Mouse (Mus musculus): ENCODE results near the gene Mrc1. TPM values are rescaled to one million over a fixed set of nuclear protein-coding genes. Genes with fewer than 3 reads are reported as not detected.

The Mrc1 gene
- polyA plus RNA-seq, 1 experiment from 2014 or later: 6.0 TPM

DNA sequence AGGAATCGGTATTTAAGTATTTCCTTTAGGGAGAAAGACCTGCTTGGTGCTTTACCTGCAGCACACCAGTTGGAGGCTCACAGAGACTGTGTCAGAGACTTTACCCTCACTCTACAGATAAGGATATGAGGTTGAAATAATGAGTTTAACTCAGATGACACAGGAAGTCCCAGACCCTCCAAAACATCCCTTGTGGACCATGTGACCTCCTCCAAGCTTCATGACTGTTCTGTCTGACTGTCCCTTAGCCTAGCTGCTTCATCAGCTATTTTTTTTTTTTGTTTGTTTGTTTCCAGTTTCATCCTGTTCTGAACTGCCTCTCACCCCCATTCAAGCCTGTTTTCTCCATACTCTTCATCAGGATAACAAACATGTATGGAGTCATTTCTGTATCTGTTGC lies 3.7 kb downstream of the Mrc1 start:
- Histone ChIP-seq H3K4me2 (ENCODE audit: low read length) (no peak overlapping the region), H3K9ac (ENCODE audit: low read length) (no peak overlapping the region), H3K27ac (ENCODE audit: low read depth, low read length) (no peak overlapping the region), H3K4me3 (ENCODE audit: low read depth, low read length) (no peak overlapping the region), H3K4me1 (ENCODE audit: control insufficient read depth, insufficient read depth, low read length) (no peaks in the 10 kb centered on the region), H3K9me3 (replicated peaks; ENCODE audit: control insufficient read depth, low read length) (no peaks in the 10 kb centered on the region), H3K27me3 (replicated peaks; ENCODE audit: control insufficient read depth, insufficient read depth, low read length) (no peaks in the 10 kb centered on the region), H3K36me3 (ENCODE audit: control insufficient read depth, insufficient read depth, low read length) (no peaks in the 10 kb centered on the region)
- 93% methylated on average over 1 of the region's 1 CpGs for WGBS
- ATAC-seq (no peak), DNase-seq (ENCODE audit: low spot score) (no peak)

DNA sequence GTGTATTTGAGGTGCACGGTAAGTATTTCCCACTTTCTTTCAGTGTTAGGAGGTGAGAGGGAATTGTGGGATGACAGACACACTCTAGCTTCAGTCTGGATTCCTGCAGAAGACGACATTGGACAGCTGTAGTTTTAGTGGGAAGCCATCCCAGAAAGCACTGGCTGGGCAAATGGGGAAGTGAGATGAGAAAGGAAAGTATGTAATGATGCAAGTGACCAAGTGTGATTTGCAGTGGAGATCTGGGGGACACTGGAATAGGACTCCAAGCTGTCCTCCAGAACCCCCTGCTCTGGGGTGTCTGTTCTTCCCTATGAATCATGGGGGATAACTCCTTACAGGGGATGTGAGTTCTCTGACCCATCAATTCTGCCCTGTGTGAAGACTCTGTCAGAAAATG lies 4.8 kb downstream of the Mrc1 start:
- Histone ChIP-seq H3K27me3 (replicated peaks; ENCODE audit: control insufficient read depth, insufficient read depth, low read length) (no peaks in the 10 kb centered on the region), H3K27ac (ENCODE audit: low read depth, low read length) (no peak overlapping the region), H3K9ac (ENCODE audit: low read length) (no peak overlapping the region), H3K36me3 (ENCODE audit: control insufficient read depth, insufficient read depth, low read length) (no peaks in the 10 kb centered on the region), H3K4me1 (ENCODE audit: control insufficient read depth, insufficient read depth, low read length) (no peaks in the 10 kb centered on the region), H3K9me3 (replicated peaks; ENCODE audit: control insufficient read depth, low read length) (no peaks in the 10 kb centered on the region), H3K4me3 (ENCODE audit: low read depth, low read length) (no peak overlapping the region), H3K4me2 (ENCODE audit: low read length) (no peak overlapping the region)
- DNase-seq (ENCODE audit: low spot score) (no peak), ATAC-seq (no peak)
- WGBS: 82% methylated on average over 2 of the region's 2 CpGs

DNA sequence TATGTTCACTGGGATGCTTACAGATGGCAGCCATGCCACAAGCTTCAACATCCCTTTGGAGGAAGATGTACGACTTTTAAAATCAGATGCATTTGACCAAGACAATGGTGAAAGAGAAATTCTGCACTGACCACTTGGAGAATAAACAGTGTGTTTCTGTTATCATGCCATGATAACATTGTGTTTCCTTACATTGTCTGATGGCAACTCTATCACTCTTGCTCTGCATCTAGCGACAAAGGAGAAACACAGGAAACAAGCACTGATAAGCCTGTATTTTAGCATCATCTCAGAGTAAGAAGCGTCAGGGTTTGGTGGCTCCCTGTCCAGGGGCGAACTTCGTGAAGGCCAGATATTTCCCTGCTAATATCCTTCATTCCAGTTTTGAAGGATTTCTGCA lies 6.1 kb downstream of the Mrc1 start:
- Histone ChIP-seq H3K27me3 (replicated peaks; ENCODE audit: control insufficient read depth, insufficient read depth, low read length) (no peaks in the 10 kb centered on the region), H3K9me3 (replicated peaks; ENCODE audit: control insufficient read depth, low read length) (no peaks in the 10 kb centered on the region), H3K4me3 (ENCODE audit: low read depth, low read length) (no peak overlapping the region), H3K27ac (ENCODE audit: low read depth, low read length) (no peak overlapping the region), H3K4me2 (ENCODE audit: low read length) (no peak overlapping the region), H3K9ac (ENCODE audit: low read length) (no peak overlapping the region), H3K36me3 (ENCODE audit: control insufficient read depth, insufficient read depth, low read length) (no peaks in the 10 kb centered on the region), H3K4me1 (ENCODE audit: control insufficient read depth, insufficient read depth, low read length) (no peaks in the 10 kb centered on the region)
- ATAC-seq: no peak
- 89% methylated on average over 5 of the region's 5 CpGs for WGBS
- no peak for DNase-seq (ENCODE audit: low spot score)

- no peak overlapping the region for H3K4me3 ChIP-seq (ENCODE audit: low read depth, low read length)
- no peak overlapping the region for H3K9ac ChIP-seq (ENCODE audit: low read length)
- no peaks in the 10 kb centered on the region for H3K27me3 ChIP-seq (replicated peaks; ENCODE audit: control insufficient read depth, insufficient read depth, low read length)
- ATAC-seq (no peak), DNase-seq (ENCODE audit: low spot score) (no peak)
- no peaks in the 10 kb centered on the region for H3K36me3 ChIP-seq (ENCODE audit: control insufficient read depth, insufficient read depth, low read length)
- H3K4me1 ChIP-seq (ENCODE audit: control insufficient read depth, insufficient read depth, low read length): no peaks in the 10 kb centered on the region
- WGBS: 97% methylated on average over 4 of the region's 4 CpGs
- no peaks in the 10 kb centered on the region for H3K9me3 ChIP-seq (replicated peaks; ENCODE audit: control insufficient read depth, low read length)
- H3K4me2 ChIP-seq (ENCODE audit: low read length): no peak overlapping the region
- H3K27ac ChIP-seq (ENCODE audit: low read depth, low read length): no peak overlapping the region
Observed at GRCm38 (mm10) chr2:14236920-14237319, 7.7 kb downstream of the Mrc1 start.

GRCm38 (mm10) chr2:14237723-14238122 lies 8.5 kb downstream of the Mrc1 start:
- H3K4me1 ChIP-seq (ENCODE audit: control insufficient read depth, insufficient read depth, low read length): no peaks in the 10 kb centered on the region
- no peak overlapping the region for H3K4me3 ChIP-seq (ENCODE audit: low read depth, low read length)
- H3K36me3 ChIP-seq (ENCODE audit: control insufficient read depth, insufficient read depth, low read length): no peaks in the 10 kb centered on the region
- H3K27me3 ChIP-seq (replicated peaks; ENCODE audit: control insufficient read depth, insufficient read depth, low read length): no peaks in the 10 kb centered on the region
- no peaks in the 10 kb centered on the region for H3K9me3 ChIP-seq (replicated peaks; ENCODE audit: control insufficient read depth, low read length)
- no peak overlapping the region for H3K27ac ChIP-seq (ENCODE audit: low read depth, low read length)
- peak; percentile 2 for DNase-seq (ENCODE audit: low spot score)
- H3K4me2 ChIP-seq (ENCODE audit: low read length): no peak overlapping the region
- ATAC-seq: no peak
- H3K9ac ChIP-seq (ENCODE audit: low read length): no peak overlapping the region
- WGBS: 54% methylated on average over 4 of the region's 4 CpGs

GRCm38 (mm10) chr2:14239151-14239550 lies 10.0 kb downstream of the Mrc1 start:
- WGBS: 88% methylated on average over 5 of the region's 5 CpGs
- Histone ChIP-seq H3K27ac (ENCODE audit: low read depth, low read length) (no peak overlapping the region), H3K9ac (ENCODE audit: low read length) (no peak overlapping the region), H3K36me3 (ENCODE audit: control insufficient read depth, insufficient read depth, low read length) (no peaks in the 10 kb centered on the region), H3K4me2 (ENCODE audit: low read length) (no peak overlapping the region), H3K27me3 (replicated peaks; ENCODE audit: control insufficient read depth, insufficient read depth, low read length) (no peaks in the 10 kb centered on the region), H3K4me3 (ENCODE audit: low read depth, low read length) (no peak overlapping the region), H3K9me3 (replicated peaks; ENCODE audit: control insufficient read depth, low read length) (no peaks in the 10 kb centered on the region), H3K4me1 (ENCODE audit: control insufficient read depth, insufficient read depth, low read length) (no peaks in the 10 kb centered on the region)
- DNase-seq (ENCODE audit: low spot score) (no peak), ATAC-seq (no peak)

DNA sequence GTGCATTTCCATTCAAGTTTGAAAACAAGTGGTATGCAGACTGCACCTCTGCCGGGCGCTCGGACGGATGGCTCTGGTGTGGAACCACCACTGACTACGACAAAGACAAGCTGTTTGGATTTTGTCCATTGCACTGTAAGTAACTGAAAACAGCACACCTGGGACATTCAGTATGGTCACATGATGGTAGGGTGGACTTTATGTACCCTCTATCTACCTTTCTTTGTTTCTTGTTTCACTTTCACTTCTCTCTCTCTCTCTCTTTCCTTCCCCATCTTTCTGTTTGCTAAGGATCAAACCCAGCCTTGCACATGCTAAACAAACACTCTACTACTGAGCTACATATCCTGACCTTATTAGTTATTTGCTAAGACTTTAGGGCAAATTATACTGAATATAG lies 15.0 kb downstream of the Mrc1 start:
- DNase-seq (ENCODE audit: low spot score): no peak
- Histone ChIP-seq H3K4me3 (ENCODE audit: low read depth, low read length) (no peak overlapping the region), H3K9ac (ENCODE audit: low read length) (no peak overlapping the region), H3K4me2 (ENCODE audit: low read length) (no peak overlapping the region), H3K27me3 (replicated peaks; ENCODE audit: control insufficient read depth, insufficient read depth, low read length) (no peaks in the 10 kb centered on the region), H3K4me1 (ENCODE audit: control insufficient read depth, insufficient read depth, low read length) (no peaks in the 10 kb centered on the region), H3K9me3 (replicated peaks; ENCODE audit: control insufficient read depth, low read length) (no peaks in the 10 kb centered on the region), H3K36me3 (ENCODE audit: control insufficient read depth, insufficient read depth, low read length) (no peaks in the 10 kb centered on the region), H3K27ac (ENCODE audit: low read depth, low read length) (no peak overlapping the region)
- WGBS: 94% methylated on average over 5 of the region's 5 CpGs
- no peak for ATAC-seq

- ATAC-seq (no peak), DNase-seq (ENCODE audit: low spot score) (no peak)
- Histone ChIP-seq H3K36me3 (ENCODE audit: control insufficient read depth, insufficient read depth, low read length) (no peaks in the 10 kb centered on the region), H3K4me2 (ENCODE audit: low read length) (no peak overlapping the region), H3K9me3 (replicated peaks; ENCODE audit: control insufficient read depth, low read length) (no peaks in the 10 kb centered on the region), H3K9ac (ENCODE audit: low read length) (no peak overlapping the region), H3K27me3 (replicated peaks; ENCODE audit: control insufficient read depth, insufficient read depth, low read length) (no peaks in the 10 kb centered on the region), H3K4me1 (ENCODE audit: control insufficient read depth, insufficient read depth, low read length) (no peaks in the 10 kb centered on the region), H3K4me3 (ENCODE audit: low read depth, low read length) (no peak overlapping the region), H3K27ac (ENCODE audit: low read depth, low read length) (no peak overlapping the region)
- 80% methylated on average over 2 of the region's 2 CpGs for WGBS
Observed at GRCm38 (mm10) chr2:14244668-14245067, 15.5 kb downstream of the Mrc1 start.

GRCm38 (mm10) chr2:14249839-14250564 lies 20.8 kb downstream of the Mrc1 start:
- no peak for ATAC-seq
- Histone ChIP-seq H3K27ac (ENCODE audit: low read depth, low read length) (no peak overlapping the region), H3K27me3 (replicated peaks; ENCODE audit: control insufficient read depth, insufficient read depth, low read length) (no peaks in the 10 kb centered on the region), H3K4me1 (ENCODE audit: control insufficient read depth, insufficient read depth, low read length) (no peaks in the 10 kb centered on the region), H3K9ac (ENCODE audit: low read length) (no peak overlapping the region), H3K9me3 (replicated peaks; ENCODE audit: control insufficient read depth, low read length) (no peaks in the 10 kb centered on the region), H3K4me3 (ENCODE audit: low read depth, low read length) (no peak overlapping the region), H3K4me2 (ENCODE audit: low read length) (no peak overlapping the region), H3K36me3 (ENCODE audit: control insufficient read depth, insufficient read depth, low read length) (no peaks in the 10 kb centered on the region)
- WGBS: 84% methylated on average over 3 of the region's 3 CpGs
- DNase-seq (ENCODE audit: low spot score): no peak
